Mouse (Mus musculus): ENCODE data around the gene Chd6.

Chd6 gene

DNA sequence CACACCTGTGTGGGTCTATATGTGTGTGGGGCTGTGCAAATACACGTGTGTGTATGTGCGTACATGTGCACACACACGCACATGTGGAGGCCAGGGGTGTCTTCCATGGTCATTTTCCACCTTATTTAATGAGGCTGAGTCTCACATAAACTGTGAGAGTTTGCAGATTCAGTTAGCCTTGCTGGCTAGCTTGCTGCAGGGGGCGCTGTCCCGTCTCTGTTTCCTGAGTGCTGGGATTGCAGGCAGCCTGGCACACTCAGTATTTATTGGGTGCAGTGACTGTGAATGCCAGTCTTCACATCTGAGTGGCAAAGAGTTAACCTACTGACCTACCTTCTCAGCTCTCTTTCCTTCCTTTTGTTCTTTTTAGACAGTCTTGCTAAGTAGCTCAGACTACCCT lies 175.0 kb downstream of the Chd6 start:
- no peak for DNase-seq (ENCODE audit: extremely low spot score)

DNA sequence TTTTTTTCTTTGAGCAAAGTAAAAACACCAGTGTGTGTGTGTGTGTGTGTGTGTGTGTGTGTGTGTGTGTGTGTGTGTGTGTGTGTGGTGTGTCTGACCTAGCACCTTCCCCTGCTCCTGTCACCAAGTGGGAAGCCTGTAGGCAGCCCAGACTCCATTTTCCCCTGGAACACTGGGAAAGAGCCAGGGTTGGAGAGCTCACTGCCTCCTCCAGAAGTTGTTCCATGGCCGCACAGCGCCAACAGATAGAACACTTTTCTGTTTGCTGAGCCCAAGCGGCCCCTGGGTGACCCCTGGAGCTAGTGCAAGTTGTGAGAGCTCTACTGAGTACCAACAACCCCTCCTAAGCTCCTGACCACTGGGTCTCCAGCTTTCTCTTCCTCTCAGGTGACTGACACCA lies 175.9 kb downstream of the Chd6 start:
- no peak for DNase-seq (ENCODE audit: extremely low spot score)

DNA sequence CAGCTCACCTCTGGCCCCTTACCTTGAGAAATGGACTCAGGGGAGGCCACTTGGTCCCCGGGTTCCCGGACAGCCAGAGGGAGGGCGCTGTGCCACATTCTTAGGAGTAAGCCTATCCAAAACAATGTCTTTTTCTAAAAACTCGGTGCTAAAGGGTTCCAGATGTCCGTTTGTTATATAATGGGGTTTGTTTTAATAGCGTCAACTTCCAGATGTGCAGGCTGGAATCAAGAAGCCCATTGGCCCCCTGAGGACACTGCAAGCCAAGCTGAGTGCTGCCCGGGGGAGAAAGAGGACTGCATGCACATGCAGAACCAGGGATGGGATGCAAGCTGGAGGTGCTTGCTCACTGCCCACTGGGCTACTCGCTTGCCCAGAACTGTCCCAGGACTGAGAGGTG lies 176.6 kb downstream of the Chd6 start:
- DNase-seq (ENCODE audit: extremely low spot score) = no peak

DNA sequence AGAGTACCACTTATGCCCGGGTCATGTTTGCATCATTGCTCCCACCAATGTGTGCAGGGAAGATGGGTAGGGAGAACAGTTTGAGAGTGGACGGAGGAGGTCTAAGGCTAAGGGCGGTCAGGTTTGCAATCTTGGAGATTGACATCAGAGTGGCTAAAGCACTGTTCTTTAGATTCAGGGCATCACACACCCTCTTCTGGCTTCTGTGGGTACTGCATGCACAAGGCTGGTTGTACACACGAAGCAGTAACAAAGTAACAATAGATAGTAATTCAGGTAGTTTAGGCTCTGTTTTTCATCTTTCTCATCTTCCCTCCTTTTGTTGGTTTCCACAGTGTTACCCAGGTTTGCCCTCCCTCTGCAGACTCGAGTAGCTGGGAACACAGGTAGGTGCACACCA lies 177.5 kb downstream of the Chd6 start:
- no peak for DNase-seq (ENCODE audit: extremely low spot score)

- DNase-seq (ENCODE audit: extremely low spot score) = no peak
These were observed 183.7 kb downstream of the Chd6 start for GRCm38 (mm10) chr2:160925203-160925602.

DNA sequence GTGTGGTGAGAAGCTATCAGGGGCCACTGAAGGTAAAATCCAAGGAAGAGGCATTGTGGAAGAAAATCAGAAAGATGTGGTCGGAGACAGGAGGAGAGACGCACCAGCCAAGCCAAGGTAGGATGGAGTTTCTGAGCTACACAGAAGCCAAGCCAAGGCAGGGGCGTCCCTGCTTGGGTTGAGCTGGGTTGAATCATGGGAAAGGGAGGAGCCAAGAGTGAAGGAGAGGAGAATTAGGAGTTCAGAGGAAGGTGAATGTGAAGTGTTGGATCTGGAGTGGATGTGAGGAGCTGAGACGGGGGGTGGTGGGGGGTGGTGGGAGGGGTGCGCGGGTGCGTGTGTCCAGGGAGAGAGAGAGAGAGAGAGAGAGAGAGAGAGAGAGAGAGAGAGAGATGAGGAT lies 187.6 kb downstream of the Chd6 start:
- no peak for DNase-seq (ENCODE audit: extremely low spot score)

DNA sequence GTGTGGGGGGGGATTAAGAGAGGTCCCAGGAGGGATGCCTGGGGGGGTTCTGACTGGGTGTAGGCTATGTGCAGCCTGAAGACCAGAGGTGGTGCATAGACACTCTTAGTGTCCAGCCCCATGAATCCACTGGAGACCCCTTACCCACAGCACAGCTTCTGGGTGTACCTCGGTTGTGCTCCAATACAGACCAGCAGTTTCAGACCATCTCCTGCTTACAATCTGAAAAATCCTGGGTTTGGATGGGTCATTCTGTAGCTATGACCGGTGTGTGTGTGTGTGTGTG lies 190.0 kb downstream of the Chd6 start:
- DNase-seq (ENCODE audit: extremely low spot score) = no peak

DNA sequence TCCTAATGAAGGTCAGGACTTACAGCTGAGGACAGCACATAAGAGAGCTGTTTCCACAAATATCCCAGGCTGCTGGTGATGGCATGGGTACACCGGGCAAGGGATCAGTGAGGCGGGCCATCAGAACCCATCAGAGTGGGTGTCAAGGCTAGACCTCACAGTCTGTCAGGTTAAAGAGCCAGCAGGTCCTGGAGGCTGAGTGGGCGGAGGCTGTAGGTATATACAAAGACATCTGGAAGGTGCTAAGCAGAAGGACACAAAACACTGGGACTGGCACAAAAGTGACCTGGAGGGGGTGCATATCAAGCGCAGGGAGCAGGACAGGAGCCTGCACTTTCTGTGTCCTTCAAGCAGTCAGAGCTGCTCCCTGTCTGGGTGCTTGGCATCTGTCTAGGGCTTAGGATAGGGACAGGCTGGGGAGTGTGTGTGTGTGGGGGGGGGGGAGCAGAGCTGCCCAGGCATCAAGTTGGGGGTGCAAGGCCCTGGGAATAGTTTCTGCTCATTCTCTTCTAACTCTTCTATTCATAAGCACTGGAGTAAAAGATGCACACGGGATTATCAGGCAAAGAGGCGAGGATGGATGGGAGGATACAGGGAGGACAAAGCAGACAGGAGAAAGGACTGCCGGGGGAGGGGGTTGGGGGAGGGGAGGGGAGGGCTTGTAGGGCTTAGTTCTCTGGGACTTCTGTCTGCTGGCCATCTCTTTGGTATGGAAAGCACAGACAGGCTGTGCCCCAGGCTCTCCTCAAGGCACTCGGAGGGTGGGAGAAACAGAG lies 190.5 kb downstream of the Chd6 start:
- no peak for DNase-seq (ENCODE audit: extremely low spot score)

GRCm38 (mm10) chr2:160917313-160917712 lies 191.6 kb downstream of the Chd6 start:
- DNase-seq (ENCODE audit: extremely low spot score) = no peak

DNA sequence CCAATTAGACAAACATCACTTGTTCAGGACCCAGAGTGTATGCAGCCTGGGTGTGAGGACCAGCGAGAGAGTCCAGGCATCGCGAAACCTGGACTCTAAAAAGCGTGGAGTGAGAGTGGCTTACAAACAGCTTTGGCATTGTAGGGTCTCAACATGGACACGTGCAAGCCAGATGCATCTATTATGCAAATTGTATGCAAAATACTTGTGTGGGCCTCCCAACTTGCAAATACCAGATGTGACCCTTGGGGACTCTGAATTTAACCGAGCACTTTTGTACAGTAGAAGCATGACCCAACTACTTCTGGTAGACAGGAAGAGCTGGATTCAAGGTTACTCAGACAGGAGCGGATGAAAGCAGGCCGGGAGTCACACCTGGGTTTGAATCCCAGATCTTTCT lies 192.2 kb downstream of the Chd6 start:
- DNase-seq (ENCODE audit: extremely low spot score) = no peak

DNA sequence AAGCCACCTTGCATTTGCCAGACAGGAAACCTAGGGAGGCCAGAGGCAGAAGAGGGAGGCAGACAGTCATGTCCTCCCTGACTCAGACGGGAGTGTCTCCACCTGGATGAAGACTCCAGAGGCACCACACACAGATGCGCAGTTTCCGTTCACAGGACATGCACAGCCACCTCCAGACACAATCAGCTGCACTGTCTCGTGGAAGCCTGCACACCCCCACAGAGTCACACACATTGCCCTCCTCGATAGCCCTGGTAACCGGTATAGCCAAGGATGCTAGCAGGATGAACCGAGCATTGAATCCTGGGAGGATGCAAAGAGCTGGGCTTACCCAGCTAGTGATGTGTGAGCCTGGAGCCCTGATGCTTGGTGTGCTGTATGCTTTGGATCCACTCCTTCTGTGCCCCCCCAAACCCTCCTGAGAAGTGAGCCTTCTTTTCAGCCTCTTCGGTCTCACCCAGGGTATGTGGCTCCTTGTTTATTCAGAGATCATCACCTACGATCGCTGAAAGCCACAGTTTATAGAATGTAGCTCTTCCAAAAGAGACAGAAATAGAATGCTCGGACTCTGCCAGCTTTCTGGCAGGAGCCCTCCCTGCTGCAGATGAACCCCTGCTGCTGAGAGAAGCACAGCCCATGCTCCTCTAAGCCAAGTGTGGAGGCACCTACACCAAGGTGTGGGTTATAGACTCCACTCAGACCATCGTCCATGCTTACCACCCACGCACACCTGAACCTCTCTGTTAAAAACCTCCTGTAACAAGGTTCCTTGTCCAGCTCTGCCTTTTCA lies 192.9 kb downstream of the Chd6 start:
- no peak for DNase-seq (ENCODE audit: extremely low spot score)

DNA sequence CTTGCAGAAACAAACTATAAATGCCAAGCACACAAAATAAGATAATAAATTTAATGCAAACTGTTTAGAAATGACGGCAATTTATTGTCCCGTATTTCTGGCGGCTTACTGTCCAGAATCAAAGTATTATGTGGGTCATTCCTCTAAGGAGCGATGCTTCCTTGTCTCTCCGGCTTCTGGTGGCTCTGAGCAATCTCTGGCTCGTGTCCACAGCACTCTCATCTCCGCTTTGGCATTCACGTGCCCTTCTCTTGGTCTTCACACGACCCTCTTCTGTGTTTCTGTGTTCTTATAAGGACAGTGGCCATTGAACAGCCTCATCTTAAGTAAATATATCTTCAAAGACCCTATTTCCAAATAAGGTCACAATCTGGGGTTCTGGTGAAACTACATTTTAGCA lies 194.2 kb downstream of the Chd6 start:
- no peak for DNase-seq (ENCODE audit: extremely low spot score)

DNA sequence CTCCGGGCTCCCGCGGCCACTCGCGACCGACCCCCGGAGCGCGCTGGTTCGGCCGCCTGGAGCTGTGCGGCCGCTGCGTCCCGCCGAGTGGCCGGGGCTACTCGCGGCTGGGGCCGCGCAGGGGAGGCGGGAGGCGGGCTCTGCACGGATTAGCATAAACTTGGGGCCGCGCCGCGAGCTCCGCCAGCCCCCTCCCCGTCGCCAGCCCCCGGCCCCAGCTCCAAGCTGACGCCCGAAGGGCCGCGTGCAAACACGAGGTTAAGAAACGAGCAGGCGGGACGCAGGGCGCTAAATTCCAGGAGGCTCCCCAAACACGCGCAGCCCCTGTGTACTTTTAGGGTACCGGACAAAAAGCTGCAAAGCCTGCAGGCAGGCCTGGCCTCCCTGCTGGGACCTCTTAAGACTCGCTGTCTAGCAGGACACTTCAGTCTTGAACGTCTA lies 196.6 kb downstream of the Chd6 start, which contains the start of gene Emilin3:
Emilin3 (minus strand) TSS at position 98 of the 441 bp plus-strand sequence.
- peak; percentile 62 for DNase-seq (ENCODE audit: extremely low spot score)

DNA sequence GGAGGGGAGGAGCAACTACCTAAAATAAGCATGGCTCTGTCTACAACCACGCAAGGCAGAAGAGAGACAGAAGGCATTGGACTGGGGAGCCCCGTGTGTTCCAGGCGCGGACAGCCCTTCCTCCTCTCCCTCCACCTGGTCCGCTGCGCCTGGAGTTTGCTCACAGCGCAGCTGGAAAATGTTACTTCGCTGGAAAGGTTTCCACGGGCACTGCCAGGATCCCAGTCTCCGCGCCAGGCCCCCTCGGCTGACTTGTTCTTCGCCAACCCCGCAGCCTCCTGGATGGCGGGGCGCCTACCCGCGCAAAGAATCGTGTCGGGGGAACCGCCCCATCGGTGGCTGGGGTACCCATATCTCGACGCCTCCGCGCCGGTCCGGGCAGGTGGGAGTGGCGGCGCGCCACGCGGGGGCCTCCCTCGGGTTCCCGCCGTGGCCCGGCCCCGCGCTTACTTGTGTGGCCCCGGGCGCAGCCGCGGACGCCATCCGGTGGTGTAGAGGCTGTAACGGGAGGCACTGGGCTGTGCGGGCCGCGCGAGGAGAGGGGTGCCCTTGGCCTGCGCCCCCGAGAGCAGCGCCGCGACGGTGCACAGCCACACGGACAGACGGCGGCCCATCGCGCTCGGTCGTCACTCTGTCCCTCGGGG lies 197.2 kb downstream of the Chd6 start:
- DNase-seq (ENCODE audit: extremely low spot score) = peak; percentile 37

DNA sequence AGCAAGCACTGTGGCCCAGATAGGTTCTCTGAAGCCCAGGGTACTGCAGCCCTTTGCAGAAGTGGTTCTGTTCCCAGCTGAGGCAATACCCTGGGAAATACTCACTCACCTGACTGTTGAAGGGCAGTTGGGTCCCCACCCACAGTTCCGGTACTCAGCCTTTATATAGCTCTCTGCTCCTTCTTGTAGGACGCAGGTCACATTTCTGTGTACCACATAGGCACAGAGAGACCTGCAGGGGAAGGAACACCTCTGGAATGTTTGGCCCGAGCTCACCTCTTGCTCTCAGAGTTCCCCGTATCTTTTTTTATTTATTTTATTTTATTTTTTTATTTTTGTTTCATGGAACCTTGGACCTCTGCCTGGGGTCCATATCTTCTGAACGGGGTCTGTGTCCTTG lies 198.2 kb downstream of the Chd6 start:
- no peak for DNase-seq (ENCODE audit: extremely low spot score)

- no peak for DNase-seq (ENCODE audit: extremely low spot score)
These were observed 200.3 kb downstream of the Chd6 start for GRCm38 (mm10) chr2:160908607-160909006.

GRCm38 (mm10) chr2:160906101-160906500 lies 202.8 kb downstream of the Chd6 start:
- no peak for DNase-seq (ENCODE audit: extremely low spot score)

DNA sequence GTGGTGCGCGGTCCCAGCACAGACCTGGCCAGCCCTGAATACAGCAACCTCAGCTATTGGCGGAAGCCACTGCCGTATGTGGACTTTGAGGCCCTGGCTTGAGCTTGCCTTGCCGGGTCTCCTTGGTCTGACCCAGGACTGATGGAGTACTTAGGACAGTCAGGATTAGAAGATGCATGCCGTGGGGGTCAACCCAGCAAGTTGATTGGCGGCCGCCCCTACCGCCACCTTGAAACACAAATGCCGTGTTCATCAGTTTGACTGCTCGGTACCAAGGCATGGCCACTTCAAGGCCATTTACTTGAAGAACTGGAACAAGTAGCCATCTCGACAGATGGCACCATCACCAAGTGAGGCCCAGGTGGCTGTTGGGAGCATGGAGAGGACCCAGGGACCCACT lies 203.6 kb downstream of the Chd6 start:
- no peak for DNase-seq (ENCODE audit: extremely low spot score)

GRCm38 (mm10) chr2:160901656-160902412 lies 207.0 kb downstream of the Chd6 start:
- DNase-seq (ENCODE audit: extremely low spot score) = no peak
